Mouse (Mus musculus): ENCODE data around the gene Fgf3.

- no peak for TF ChIP-seq CTCF (IDR thresholded peaks at IDR 0.05; ENCODE audit: insufficient read depth, low read depth, low read length)
- TF ChIP-seq POLR2A (IDR thresholded peaks at IDR 0.05; ENCODE audit: insufficient read depth, low read depth, low read length): no peak
Observed at GRCm38 (mm10) chr7:144857826-144858342, 20.0 kb downstream of the Fgf3 start.
